21 mouse cellular contexts compared by ENCODE assay signal in genomic region chr5:150164671-150165070, GRCm38 (mm10). TPM values are rescaled to one million over a fixed set of nuclear protein-coding genes. Genes with fewer than 3 reads are reported as not detected.
DNase-seq lines count a peak whose midpoint lies in the region; ATAC-seq and TF ChIP-seq lines count a peak whose summit lies in the region.
"Had no signal": no experiment of that assay in that cellular context is flagged by ENCODE, and none has a peak within 500 bp of the region (broad histone marks: within the 10 kb centered on the region; RNA-seq: fewer than 3 reads in every experiment).

No protein-coding gene starts in this region.

- 80% methylated on average over 3 of the region's 3 CpGs for WGBS in heart, embryonic 11.5 days (ENCODE audit: insufficient replicate concordance)
- 86% methylated on average over 3 of the region's 3 CpGs for WGBS in midbrain, embryonic 11.5 days
- WGBS in midbrain, embryonic 15.5 days: 74% methylated on average over 3 of the region's 3 CpGs

- H3K27me3 ChIP-seq in heart, embryonic 11.5 days (ENCODE audit: control insufficient read depth, insufficient read depth, low read length): no peaks in the 10 kb centered on the region
- H3K27me3 ChIP-seq in midbrain, embryonic 11.5 days (ENCODE audit: control insufficient read depth, insufficient read depth, low read length): no peaks in the 10 kb centered on the region
- no peaks in the 10 kb centered on the region for H3K27me3 ChIP-seq in midbrain, embryonic 15.5 days (replicated peaks)
- H3K27me3 ChIP-seq: embryonic facial prominence, embryonic 13.5 days; embryonic facial prominence, embryonic 15.5 days; forebrain, embryonic 12.5 days had no signal

- no peak for TF ChIP-seq CTCF in cortical plate, adult 2 months (IDR thresholded peaks at IDR 0.05; ENCODE audit: extremely low read depth, insufficient read depth, low read length)

- H3K9ac ChIP-seq in heart, embryonic 11.5 days (ENCODE audit: low read depth, low read length): no peak overlapping the region
- no peak overlapping the region for H3K9ac ChIP-seq in midbrain, embryonic 11.5 days (ENCODE audit: low read length)
- no peak overlapping the region for H3K9ac ChIP-seq in midbrain, embryonic 15.5 days
- H3K9ac ChIP-seq: embryonic facial prominence, embryonic 13.5 days; embryonic facial prominence, embryonic 15.5 days; forebrain, embryonic 12.5 days had no signal

- H3K36me3 ChIP-seq in heart, embryonic 11.5 days (ENCODE audit: control insufficient read depth, insufficient read depth, low read length): no peaks in the 10 kb centered on the region
- H3K36me3 ChIP-seq in midbrain, embryonic 11.5 days (ENCODE audit: control insufficient read depth, insufficient read depth, low read length): no peaks in the 10 kb centered on the region
- no peaks in the 10 kb centered on the region for H3K36me3 ChIP-seq in midbrain, embryonic 15.5 days (replicated peaks)
- H3K36me3 ChIP-seq: embryonic facial prominence, embryonic 13.5 days; embryonic facial prominence, embryonic 15.5 days; forebrain, embryonic 10.5 days; forebrain, embryonic 12.5 days had no signal

- no peaks in the 10 kb centered on the region for H3K9me3 ChIP-seq in heart, embryonic 11.5 days (replicated peaks; ENCODE audit: control insufficient read depth, low read length)
- H3K9me3 ChIP-seq in midbrain, embryonic 11.5 days (ENCODE audit: control insufficient read depth, low read length): no peaks in the 10 kb centered on the region
- H3K9me3 ChIP-seq in midbrain, embryonic 15.5 days: no peaks in the 10 kb centered on the region
- H3K9me3 ChIP-seq: embryonic facial prominence, embryonic 13.5 days; embryonic facial prominence, embryonic 15.5 days; forebrain, embryonic 10.5 days; forebrain, embryonic 12.5 days had no signal

- no peak overlapping the region for H3K27ac ChIP-seq in heart, embryonic 11.5 days (ENCODE audit: low read depth, low read length)
- no peak overlapping the region for H3K27ac ChIP-seq in midbrain, embryonic 11.5 days (ENCODE audit: low read depth, low read length)
- H3K27ac ChIP-seq in midbrain, embryonic 15.5 days: no peak overlapping the region
- H3K27ac ChIP-seq in cortical plate, adult 2 months (ENCODE audit: insufficient read depth, low read length): peak overlapping the region; percentile 78; the same call in 1 of the 2 replicates
- H3K27ac ChIP-seq: embryonic facial prominence, embryonic 13.5 days; embryonic facial prominence, embryonic 15.5 days; forebrain, embryonic 10.5 days; forebrain, embryonic 12.5 days had no signal

- no peaks in the 10 kb centered on the region for H3K4me1 ChIP-seq in heart, embryonic 11.5 days (ENCODE audit: control insufficient read depth, insufficient read depth, low read length)
- H3K4me1 ChIP-seq in midbrain, embryonic 11.5 days (ENCODE audit: control insufficient read depth, insufficient read depth, low read length): no peaks in the 10 kb centered on the region; the same call in 1 of the 2 replicates
- no peaks in the 10 kb centered on the region for H3K4me1 ChIP-seq in midbrain, embryonic 15.5 days
- H3K4me1 ChIP-seq in cortical plate, adult 2 months (ENCODE audit: control insufficient read depth, insufficient read depth, low read length): peaks cover 2% of the 10 kb centered on the region; the same call in 1 of the 2 replicates
- H3K4me1 ChIP-seq: forebrain, embryonic 12.5 days had no signal

- TF ChIP-seq POLR2A in cortical plate, adult 2 months (IDR thresholded peaks at IDR 0.05; ENCODE audit: extremely low read depth, insufficient read depth, low read length): no peak

- peak; percentile 57 for DNase-seq in heart, adult 11 months
- DNase-seq in midbrain, embryonic 11.5 days (ENCODE audit: low spot score, missing footprints): peak; percentile 66
- no peak for DNase-seq in cerebellum, adult 8-10 months
- DNase-seq: adrenal gland, adult 2 months; adrenal gland, postnatal 10 days; adrenal gland, postnatal 25 days; cerebellum, adult 11 months; cerebellum, adult 18-20 months; cerebellum, adult 9-10 months; cerebellum, postnatal 10 days; cerebellum, postnatal 25 days; embryo, embryonic 11 days had no signal

- H3K4me3 ChIP-seq in heart, embryonic 11.5 days (ENCODE audit: low read depth, low read length): no peak overlapping the region
- H3K4me3 ChIP-seq in midbrain, embryonic 11.5 days (ENCODE audit: low read depth, low read length): no peak overlapping the region
- H3K4me3 ChIP-seq in midbrain, embryonic 15.5 days: no peak overlapping the region
- H3K4me3 ChIP-seq in cortical plate, adult 2 months (ENCODE audit: insufficient read depth, low read length): no peak overlapping the region
- H3K4me3 ChIP-seq: embryonic facial prominence, embryonic 13.5 days; embryonic facial prominence, embryonic 15.5 days; erythroblast, embryonic 14.5 days; forebrain, embryonic 10.5 days; forebrain, embryonic 12.5 days had no signal

- no peak overlapping the region for H3K4me2 ChIP-seq in heart, embryonic 11.5 days
- H3K4me2 ChIP-seq in midbrain, embryonic 11.5 days: no peak overlapping the region
- H3K4me2 ChIP-seq in midbrain, embryonic 15.5 days: no peak overlapping the region
- H3K4me2 ChIP-seq: embryonic facial prominence, embryonic 13.5 days; embryonic facial prominence, embryonic 15.5 days; forebrain, embryonic 12.5 days had no signal

- ATAC-seq in heart, embryonic 11.5 days (replicated peaks; ENCODE audit: insufficient number of reproducible peaks, low FRiP score, low TSS enrichment): no peak
- no peak for ATAC-seq in midbrain, embryonic 11.5 days (ENCODE audit: low FRiP score)
- ATAC-seq in midbrain, embryonic 15.5 days (replicated peaks): no peak
- ATAC-seq: forebrain, embryonic 14.5 days had no signal

RNA-seq across cellular contexts. Expression of gene Fry, which starts 46.2 kb away (rescaled TPM):
- 26.6 and 32.5 TPM in 2 replicates for polyA plus RNA-seq in heart, embryonic 11.5 days (2014; fragmentation: Nextera tagmentation; extraction: Ambion mirVana)
- 8.8 and 9.1 TPM in 2 replicates for polyA plus RNA-seq in midbrain, embryonic 11.5 days (2014; fragmentation: Nextera tagmentation; extraction: Ambion mirVana)
- 47.4 and 58.5 TPM in 2 replicates for polyA plus RNA-seq in midbrain, embryonic 15.5 days (2015; fragmentation: Nextera tagmentation; extraction: Ambion mirVana)
- polyA plus RNA-seq in cortical plate, adult 2 months (2012; rRNA removed): 78.6 and 79.3 TPM in 2 replicates
